Mouse (Mus musculus) retina, adult 2 months (tissue): ENCODE measurements around the gene Nuak2.

Experiments
- DNase-seq: peaks from one replicate; pipeline ENCODE4 v3.0.0-alpha.2; 2012; ENCODE audit warnings: low read depth, low spot score

Nuak2 gene

DNA sequence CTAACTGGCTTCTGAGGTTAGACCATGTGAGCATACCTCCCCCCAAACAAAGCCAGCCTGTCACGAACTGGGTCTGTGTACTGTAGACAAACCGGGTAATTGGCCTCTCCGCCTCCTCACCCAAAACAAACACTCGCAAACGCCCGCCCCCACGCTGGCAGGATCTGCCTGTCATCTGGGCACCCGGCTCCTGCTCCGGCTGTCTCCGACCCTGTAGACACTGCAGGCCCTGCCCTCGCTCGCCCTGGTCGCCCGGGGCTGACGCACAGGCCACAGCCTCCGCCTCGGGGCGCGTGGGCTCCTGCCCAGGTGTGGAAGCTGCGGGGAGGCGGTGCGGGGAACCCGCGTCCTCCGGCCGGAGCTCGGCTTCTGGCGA is 17.5 kb upstream of the Nuak2 start, which contains the start of gene Klhdc8a:
Gene Klhdc8a, plus strand, starts transcription at position 202 of the 376 bp plus-strand sequence.
- no peak for DNase-seq

DNA sequence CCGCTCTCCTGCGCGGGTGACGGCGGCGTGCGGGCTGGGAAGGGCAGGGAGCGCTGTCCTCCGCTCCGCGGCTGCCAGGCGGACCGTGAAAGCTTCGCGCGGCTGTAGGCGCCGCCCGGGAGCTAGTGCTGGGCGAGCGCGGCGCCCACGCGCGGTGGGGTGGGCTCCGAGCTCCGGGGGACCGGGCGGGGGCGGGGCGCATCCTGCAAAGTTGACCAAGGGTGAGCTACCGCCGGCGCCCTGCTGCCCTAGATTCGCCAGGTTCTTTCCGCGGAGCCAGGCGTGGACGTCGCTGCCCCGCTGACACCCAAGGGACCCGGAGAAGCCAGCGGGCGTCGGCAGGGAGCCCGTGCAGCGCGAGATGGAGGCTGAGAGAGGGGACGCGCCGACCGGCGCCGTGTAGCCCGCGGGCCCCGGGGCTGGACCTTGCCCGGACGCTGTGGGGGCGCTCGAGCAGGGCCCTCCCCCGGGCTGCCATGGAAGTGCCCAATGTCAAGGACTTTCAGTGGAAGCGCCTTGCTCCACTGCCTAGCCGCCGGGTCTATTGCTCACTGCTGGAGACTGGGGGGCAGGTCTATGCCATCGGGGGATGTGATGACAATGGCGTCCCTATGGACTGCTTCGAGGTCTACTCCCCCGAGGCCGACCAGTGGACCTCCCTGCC is 17.0 kb upstream of the Nuak2 start:
- DNase-seq, result no peak

GRCm38 (mm10) chr1:132299744-132300143 is 16.2 kb upstream of the Nuak2 start:
- DNase-seq, result no peak

- DNase-seq, result no peak
These were observed 14.7 kb upstream of the Nuak2 start for GRCm38 (mm10) chr1:132301242-132301641.

DNA sequence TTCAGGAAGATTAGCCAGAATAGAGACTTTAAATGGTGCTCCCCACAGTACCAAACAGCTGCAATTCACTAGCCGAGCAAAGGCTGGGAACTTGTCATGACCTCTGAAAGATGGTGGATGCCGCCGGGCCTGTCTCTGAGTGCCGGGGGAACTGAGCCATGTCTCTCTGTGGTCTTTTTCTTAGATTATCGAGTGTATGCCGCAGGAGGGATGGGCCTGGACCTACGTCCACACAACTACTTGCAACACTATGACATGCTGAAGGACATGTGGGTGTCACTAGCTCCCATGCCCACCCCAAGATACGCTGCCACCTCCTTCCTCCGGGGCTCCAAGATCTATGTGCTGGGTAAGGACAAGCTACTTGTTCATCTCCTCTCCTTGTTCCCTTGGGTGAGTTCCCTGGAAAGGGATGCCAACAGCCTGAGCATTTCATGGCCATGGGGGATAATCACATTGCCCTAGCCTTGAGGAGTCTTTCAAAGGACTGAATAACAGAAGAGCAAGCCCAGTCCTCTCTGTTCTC is 13.5 kb upstream of the Nuak2 start:
- DNase-seq, result no peak

DNA sequence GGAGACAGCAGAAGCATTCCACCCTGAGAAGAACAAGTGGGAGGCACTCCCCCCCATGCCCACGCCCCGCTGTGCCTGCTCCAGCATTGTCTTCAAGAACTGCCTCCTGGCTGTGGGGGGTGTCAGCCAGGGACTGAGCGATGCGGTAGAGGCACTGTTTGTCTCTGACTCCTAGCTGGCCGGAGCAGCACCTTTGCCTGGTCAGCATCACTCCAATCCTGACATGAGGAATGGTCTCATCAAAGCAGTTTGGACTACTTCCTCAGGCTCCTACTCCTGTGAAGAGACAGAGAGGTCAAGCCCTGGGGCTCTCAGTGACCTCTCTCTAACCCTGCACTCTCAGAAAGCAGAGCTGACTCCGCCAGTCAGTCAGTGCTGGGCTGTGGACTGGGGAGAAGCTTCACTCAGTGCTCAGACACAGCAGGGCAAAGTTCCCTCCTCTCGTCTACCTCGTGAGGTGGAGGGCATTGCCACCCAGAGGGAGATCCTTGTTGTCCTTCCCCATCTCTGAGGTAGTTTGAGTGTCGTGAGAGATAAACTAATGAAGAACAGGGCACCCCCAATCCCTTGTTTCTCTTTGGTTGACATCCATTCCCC is 11.2 kb upstream of the Nuak2 start:
- no peak for DNase-seq

DNA sequence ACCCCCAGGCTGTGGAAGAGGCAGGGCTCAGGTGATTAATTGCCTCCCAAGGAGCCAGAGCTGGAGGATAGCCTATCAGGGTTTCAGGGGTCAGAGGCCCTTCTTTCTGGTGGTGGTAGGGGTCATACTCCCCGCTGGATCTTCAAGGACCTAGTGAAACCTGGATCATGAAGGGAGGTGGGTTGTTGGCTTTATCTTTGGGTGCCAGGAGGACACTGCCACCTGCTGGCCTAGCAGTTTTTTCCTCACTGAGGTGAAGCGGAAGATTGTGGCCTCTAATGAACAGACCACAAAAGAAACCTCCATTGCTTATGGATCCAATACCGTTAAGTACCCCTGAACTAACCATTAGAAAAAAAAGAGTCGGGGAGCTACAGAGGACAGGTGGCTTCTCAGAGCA is 9.8 kb upstream of the Nuak2 start:
- no peak for DNase-seq

DNA sequence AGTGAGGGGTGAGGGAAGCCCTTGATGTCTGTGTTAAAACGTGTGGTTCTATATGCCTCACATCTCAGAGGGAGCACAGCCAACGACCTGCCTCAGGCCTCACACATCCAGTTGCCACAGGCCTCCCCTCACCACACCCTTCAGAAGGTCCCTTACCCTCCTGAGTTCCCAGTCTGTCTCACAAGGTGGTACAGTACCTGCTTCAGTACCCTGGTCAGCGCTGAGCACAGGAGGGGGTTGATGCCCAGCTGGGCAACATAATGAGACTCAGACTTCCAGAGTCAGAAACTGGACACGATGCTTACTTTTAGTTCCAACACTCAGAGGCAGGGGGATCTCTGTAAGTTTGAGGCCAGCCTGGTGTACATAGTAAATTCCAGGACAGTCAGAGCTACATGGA is 9.1 kb upstream of the Nuak2 start:
- DNase-seq, result no peak

GRCm38 (mm10) chr1:132307962-132308361 is 8.0 kb upstream of the Nuak2 start:
- no peak for DNase-seq

- DNase-seq, result no peak
These were observed 7.3 kb upstream of the Nuak2 start for GRCm38 (mm10) chr1:132308674-132309073.

DNA sequence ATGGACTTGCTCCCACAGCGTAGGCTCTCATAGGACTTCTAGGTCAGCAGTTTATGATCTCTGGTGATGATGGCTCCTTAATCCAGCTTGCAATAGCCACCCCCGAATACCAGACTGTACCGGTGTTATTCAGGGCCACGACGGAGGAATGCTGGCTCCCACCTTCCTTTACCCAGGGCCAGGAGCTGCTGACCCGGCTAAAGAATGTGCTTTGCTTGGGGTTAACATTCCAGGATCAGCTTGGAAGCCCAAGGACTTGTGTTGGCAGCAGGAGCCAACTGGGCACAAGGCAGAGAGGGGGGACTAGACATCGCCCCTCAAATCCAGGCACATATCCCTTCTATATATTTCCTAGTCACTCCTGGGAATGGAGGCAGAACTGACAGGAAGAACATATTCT is 5.2 kb upstream of the Nuak2 start:
- DNase-seq, result no peak

DNA sequence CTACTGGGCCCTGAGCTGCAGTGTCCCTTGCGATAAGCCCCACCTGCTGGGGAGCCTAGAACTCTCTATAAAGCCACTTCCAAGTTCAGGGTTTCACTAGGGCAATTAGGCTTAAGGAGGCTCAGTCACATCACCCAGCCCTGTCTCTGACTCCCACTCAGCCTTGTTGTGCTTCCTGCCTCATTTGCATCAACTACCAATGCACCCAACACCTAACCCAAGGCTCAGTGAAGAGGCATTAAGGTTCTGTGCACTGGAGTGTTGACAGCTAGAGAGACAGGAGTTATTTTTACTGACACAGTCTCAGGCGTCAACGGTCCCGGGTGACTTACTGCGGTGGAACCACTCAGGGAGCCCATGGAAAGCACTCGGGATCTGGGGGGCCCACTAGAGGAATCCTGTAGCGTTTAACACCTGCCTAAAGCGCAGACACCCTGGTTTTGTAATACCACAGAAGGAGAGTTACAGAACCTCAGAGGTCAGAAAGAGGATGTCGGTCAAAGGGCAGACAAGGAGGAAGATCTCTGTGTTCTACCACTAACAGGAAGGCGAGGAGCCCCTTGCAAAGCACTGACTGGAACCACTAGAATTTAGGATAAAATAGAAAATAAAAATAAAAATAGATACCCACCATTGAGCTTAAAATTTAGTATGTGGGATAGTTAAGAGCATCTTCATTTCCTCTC is 4.6 kb upstream of the Nuak2 start:
- DNase-seq, result no peak

DNA sequence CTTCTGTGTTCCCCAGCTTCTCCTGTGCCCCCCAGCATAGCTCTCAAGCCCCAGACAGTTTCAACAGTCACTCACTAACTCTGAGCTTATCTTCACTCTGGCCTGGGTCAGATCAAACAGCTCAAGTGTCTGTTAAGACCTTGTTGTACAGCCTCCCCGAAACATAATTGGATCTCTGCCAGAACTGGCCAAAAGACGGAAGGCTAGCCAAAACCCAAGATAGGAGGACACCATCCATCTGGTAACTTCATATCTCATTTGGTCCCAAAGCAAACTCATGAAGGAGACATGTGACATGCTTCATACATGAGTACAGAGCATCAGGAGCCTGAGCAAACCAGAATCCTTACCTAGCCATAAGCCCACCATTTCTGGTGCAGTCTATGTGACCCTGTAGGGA is 3.9 kb upstream of the Nuak2 start:
- DNase-seq, result no peak

- DNase-seq, result no peak
These were observed 3.2 kb upstream of the Nuak2 start for GRCm38 (mm10) chr1:132312703-132313102.

DNA sequence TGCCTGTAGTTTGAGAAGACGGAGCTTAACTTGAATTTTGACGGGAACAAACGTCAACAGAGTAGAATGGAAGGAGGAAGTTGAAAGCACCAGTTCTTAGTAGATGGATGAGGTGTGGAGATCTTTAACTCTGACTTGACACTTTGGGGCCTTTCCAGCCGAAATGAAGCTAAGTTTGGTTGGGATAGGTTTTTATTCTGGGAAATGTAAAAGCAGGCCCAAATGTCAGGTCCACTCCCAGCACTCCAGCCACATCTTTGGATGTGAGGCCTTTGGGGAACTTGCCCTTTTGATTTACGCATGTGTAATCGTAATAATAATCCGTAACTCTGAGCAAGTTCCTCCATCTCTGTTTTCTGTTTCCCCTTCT is 684 bp downstream of the Nuak2 start:
- DNase-seq, result no peak

DNA sequence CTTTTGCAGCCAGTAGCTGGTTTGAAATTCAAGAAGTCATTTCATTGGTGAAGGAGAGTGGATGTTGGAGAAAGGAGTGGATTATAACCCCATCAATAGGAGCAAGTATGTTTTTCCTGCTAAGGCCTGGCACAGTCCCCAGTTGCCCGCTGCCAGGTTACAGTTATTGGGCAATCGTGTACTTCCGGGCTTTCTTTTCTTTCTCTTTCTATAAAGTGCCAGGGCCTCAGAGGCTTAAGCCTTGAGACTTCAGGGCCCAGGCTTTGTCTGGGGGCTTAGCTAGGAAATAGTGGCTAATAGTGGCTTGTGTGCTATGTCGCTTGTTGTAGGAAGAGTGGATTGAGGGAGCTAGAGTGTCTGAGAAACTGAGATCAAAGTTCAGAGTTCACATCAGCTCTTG is 1.5 kb downstream of the Nuak2 start:
- DNase-seq, result no peak

DNA sequence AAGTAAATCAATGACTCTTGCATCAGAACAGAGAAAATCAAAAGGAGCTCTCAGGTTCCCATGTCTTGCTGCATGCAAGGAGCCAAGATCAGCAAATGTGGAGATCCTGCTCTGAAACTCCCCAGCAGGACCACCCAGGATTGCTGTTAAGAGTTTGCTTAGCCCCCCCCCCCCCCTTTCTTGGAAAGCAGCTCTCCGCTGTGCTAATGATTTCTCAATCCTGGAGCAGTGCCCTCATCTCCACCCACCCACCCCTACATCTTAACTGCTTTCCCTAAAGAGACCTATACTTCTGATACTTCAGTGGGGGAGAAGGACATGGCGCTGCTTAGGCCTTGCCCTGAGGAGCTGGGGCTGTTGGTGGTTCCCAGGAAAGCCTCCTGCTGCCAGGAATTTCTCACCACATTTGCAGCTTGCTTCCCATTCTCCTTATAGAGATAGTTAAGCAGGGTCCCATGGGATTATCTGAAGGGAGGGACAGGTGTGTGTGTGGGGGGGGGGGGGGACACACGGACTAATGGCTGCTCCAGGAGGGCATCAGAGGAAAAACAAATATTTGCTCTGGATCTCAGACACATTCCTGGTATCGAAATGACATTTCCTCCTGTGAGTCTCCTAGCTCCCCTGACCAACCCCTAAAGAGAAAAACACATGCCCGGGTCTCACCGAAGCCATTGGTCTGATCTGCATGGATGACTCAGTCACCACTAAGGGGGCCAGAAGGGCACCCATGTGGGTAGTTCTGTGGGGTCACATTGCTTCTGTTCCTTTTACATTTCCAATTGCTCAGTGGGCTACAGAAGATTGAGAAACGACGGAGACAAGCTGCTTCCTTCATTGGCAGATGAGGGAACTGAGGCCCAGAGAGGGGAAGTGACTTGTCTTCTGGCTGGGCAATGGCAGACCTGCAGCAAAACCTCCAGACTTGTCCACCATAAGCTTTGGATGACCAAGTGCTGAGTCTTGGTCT is 2.3 kb downstream of the Nuak2 start:
- DNase-seq, result no peak

DNA sequence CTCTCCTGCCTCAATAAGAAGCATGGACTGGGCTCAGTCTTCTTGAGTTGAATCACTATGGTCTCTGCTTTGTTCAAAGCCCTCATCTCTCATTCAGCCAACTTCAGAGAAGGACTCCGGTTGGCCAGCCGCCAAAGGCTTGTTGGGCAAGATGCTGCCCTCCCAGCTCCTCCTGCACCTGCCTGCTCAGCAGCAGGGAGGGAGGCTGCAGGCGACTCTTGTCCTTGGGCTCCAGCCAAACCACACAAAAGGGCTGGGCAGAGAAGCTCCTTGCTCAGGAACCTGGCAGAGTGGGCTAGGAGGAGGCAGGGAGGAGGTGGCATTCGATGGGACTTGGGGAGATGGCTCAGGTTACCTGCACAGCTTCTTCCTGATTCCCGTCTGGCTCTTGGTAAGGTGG is 3.3 kb downstream of the Nuak2 start:
- DNase-seq, result no peak

- DNase-seq, result no peak
These were observed 6.1 kb downstream of the Nuak2 start for GRCm38 (mm10) chr1:132321821-132322580.

DNA sequence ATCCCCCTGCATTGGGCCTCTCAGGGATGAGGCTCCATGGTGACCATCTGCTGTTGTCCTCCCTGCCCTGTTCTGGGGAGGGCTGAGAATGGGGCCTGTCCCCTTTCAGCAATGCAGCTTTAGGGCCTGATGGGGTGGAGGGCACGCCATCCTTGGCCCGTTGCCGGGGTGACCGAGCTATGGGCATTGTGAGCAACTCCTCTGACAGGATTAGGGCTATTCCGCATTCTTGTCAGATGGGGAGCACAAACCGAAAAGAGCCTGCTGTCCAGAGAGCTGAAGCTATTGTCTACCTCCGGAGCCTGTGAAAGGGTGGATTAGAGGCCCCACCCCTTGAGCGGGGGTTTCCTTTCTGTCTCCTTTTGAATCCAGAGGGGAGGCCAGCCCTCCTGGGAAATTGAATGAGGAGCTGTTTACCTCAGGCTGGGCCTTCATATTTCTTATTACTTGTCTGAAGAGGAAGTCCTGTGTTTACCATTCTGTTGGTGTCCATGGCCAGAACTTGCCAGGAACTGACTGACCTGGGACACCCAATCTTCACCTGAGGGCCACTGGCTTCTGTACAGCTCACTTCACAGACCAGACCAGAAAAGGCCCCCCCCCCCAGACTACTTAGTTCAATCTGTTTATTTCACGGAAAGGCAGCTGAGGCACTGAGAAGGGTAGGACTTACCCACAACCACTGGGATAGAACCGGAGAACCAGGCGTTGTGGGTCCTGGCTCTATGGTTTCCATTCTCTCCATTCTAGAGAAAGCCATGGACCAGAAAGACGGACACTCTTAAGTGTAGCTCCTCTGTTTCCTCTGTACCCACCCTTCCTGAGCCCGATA is 7.0 kb downstream of the Nuak2 start:
- no peak for DNase-seq
